Mouse (Mus musculus) midbrain, embryonic 10.5 days (tissue): ENCODE measurements at regions not wholly inside any gene's neighbourhood (a gene's known extent, or its start where the extent isn't known, plus 50 kb on each side); places are given as distances from the start of the nearest gene placed in this dataset.

Source experiments
- DNase-seq: peaks from one replicate; pipeline ENCODE4 v3.0.0-alpha.2; 2017; ENCODE audit warnings: low spot score
- H3K27ac ChIP-seq: fragments of 300-500 bp; sonication (generic); replicated peaks from 2 replicates; pipeline ENCODE4 v1.5.1; 2016; ENCODE audit warnings: mild to moderate bottlenecking
- H3K27me3 ChIP-seq: fragments of 300-500 bp; sonication (generic); 2 replicates; pipeline ENCODE4 v1.6.1; 2016; ENCODE audit warnings: low read depth, mild to moderate bottlenecking; ENCODE audit not compliant: poor library complexity, severe bottlenecking
- H3K36me3 ChIP-seq: fragments of 300-500 bp; sonication (generic); 2 replicates; pipeline ENCODE4 v1.6.1; 2016; ENCODE audit warnings: mild to moderate bottlenecking, moderate library complexity
- H3K4me1 ChIP-seq: fragments of 300-500 bp; sonication (generic); 2 replicates; pipeline ENCODE4 v1.6.1; 2016
- H3K4me3 ChIP-seq: fragments of 300-500 bp; sonication (generic); 2 replicates; pipeline ENCODE4 v1.5.1; 2016; ENCODE audit warnings: mild to moderate bottlenecking, moderate library complexity
- H3K9me3 ChIP-seq: fragments of 300-500 bp; sonication (generic); replicated peaks from 2 replicates; pipeline ENCODE4 v1.6.1; 2016; ENCODE audit warnings: mild to moderate bottlenecking
- WGBS: fragments of 180-500 bp; shearing (Covaris S2); methylation state at CpG from one replicate; pipeline ENCODE4 v1.1.7; 2016; 5-methylcytosine and 5-hydroxymethylcytosine counted together

GRCm38 (mm10) chr2:103209056-103209455 lies 94.0 kb downstream of the Ehf start:
- Histone ChIP-seq H3K27ac (no peak overlapping the region), H3K4me1 (no peaks in the 10 kb centered on the region), H3K4me3 (no peak overlapping the region), H3K36me3 (no peaks in the 10 kb centered on the region), H3K27me3 (no peaks in the 10 kb centered on the region), H3K9me3 (no peaks in the 10 kb centered on the region)
- DNase-seq: no peak
- 84% methylated on average over 2 of the region's 2 CpGs for WGBS

- Histone ChIP-seq H3K9me3 (no peaks in the 10 kb centered on the region), H3K27ac (no peak overlapping the region), H3K36me3 (no peaks in the 10 kb centered on the region), H3K27me3 (no peaks in the 10 kb centered on the region), H3K4me3 (no peak overlapping the region), H3K4me1 (no peaks in the 10 kb centered on the region)
- 92% methylated on average over 6 of the region's 6 CpGs for WGBS
- DNase-seq: no peak
These were observed 93.5 kb downstream of the Ehf start for GRCm38 (mm10) chr2:103209512-103209981.

- WGBS: 45% methylated on average over 3 of the region's 3 CpGs
- DNase-seq: no peak
- H3K27me3 ChIP-seq: no peaks in the 10 kb centered on the region
- no peak overlapping the region for H3K4me3 ChIP-seq
- no peaks in the 10 kb centered on the region for H3K9me3 ChIP-seq
- 0 out of 2 replicates have a peak overlapping the region, but pooled peaks have one; percentile 42 for H3K27ac ChIP-seq
- H3K36me3 ChIP-seq: no peaks in the 10 kb centered on the region
- H3K4me1 ChIP-seq: peaks cover 8% of the 10 kb centered on the region
These were observed 91.9 kb downstream of the Ehf start for GRCm38 (mm10) chr2:103211179-103211578.
